Mouse (Mus musculus) left cerebral cortex, adult 11 months (tissue): ENCODE data around the gene Map2.

Experiments
- DNase-seq: peaks from one replicate; pipeline ENCODE4 v3.0.0; 2022; ENCODE audit warnings: low spot score

Gene Map2

DNA sequence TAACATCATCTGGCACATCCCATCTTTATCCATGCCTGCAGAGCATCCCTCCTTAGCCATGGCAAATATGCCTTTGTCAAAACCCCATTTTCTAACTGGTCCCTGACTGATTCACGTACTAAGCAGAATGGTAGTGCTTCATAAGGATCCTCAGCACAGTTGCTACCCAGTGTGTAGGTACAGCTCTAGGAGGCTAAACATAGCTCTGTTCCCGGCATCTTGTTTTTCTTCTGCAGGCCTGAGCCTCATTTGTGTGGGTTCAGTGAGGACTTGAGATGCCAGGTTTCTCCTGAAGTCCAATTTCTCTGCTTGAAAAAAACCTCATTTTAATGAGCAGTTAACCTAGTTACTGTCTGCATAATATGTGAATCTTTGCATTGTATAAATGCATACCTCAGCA, 30.4 kb downstream of the Map2 start:
- no peak for DNase-seq

DNA sequence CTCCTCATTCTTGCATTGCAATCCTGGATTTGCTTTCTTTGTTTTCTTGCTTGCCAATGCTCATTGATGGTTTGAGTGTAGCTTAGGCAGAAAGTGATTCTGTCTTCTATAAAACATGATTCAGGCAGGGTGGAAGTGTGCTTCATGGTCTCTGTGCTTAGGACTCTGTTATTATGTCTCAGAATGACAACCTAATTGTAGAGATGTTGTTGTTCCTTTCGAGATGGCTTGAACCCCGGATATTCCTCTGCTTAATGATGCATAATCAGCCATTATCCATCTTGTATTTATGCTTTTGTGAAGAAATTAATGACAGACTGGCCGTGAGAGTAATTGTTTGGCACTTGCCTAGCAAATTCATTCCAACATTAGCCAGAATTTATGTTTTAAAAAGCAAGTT, 31.8 kb downstream of the Map2 start:
- no peak for DNase-seq

DNA sequence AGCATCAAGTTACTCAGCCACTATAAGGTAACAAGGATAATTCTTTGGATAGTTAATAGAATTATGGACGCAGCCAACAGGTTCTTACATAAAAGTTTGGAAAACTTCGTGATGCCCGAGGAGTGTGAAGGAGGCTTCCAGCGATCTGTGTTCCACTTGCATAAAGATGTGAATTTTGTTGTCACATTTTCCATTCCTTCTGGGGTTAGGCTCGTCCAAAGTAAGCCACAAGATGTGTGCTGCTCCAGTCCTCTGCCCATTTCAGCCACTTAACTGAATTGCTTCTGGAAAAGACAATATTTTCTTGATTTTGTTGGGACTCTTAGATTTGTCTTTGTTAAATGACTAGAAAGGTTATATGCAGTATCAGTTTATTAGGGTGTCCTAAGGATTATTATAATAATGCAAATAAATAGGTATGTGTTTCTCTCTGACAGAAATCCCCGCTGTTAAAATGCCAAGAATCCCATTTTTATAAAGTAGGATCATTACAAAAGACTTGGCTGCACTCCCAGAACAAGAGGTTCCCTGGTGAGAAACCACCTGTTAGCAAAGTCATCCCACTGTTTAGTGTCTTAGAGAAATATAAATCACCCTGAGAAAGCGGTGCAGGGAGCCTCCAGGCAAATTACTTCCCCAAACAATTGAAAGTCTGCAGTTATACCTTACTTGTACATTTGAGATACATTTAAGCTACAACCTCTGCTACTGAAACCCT, 36.2 kb downstream of the Map2 start:
- no peak for DNase-seq

DNA sequence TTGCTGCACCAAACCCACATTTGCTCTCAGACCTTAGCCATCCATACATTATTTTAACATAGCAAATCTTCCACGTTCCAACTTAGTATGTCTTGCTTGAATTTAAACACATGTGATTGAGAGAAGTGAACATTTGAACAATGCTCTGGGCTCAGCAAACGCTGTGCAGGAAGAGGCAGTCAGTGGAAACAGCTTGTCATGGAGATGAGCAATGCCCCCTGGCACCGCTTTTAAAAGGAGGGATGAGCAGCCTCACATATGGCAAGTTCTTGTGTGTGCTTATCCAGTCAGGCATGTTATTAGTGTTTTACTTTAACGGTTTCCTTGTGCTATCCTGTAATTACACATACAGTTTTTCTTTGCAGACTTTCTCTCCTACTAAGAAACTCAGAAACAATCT, 46.4 kb downstream of the Map2 start:
- DNase-seq = no peak

DNA sequence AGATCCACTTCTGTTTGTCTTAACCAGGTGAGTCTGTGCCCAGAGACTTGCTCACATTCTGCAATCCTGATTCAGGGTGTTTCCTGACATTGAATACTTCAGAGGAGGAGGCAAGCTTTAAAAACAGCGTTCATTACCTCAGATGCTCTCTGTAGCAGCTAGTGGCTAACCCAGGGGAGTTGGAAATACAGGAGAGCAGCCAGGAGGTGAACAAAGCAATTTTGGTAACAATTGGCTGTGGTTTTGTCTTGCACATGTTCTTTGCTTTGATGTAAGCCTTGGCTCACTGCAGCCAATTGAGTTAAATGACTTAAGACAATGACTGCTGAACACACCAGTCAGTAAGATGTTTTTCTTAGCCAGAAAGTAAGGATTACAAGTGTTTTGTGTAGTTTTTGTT, 48.3 kb downstream of the Map2 start:
- no peak for DNase-seq

DNA sequence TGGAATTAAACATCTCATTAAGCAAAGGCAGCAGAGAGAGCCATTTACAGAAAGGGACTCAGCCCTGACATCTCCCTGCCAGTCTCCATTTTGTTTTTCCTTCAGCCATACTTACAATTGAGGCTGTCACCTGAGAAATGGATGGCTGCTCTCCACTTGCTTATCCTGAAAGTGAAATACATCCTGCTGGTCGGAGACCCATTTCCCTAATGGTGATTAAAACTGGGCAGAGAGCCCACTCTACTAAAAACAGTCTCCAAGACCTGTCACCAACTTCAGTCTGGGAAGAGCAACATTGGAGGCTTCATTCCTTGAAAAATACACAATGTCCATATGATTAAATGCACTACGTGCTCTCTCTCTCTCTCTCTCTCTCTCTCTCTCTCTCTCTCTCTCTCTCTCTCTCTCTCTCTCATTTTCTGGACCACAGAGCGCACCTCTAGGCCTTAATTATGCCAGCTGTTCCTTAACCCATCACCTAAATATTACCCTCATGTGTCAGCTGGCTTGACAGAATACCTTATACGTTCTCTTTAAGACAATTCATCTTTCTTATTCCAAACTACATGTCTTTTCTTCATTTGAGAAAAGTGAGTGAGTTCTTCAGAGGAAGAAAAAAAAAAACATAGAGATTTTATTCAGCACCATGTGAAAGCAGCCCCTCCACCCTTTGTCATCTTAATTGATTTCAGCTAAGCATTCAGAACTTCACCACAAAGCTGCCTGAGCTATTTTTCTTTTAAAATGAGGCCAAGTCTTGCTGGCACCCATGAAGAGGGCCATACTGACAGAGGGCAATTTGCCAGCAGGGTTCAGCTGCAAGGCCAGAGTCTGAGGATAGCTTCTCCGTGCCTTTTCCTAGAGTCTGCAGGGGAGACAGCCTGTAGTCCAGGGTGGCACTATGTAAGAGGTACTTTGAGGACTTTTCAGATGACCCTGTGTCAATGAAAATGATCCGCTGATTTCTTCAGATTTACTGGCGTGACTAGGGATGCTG, 51.6 kb downstream of the Map2 start:
- DNase-seq = no peak

DNA sequence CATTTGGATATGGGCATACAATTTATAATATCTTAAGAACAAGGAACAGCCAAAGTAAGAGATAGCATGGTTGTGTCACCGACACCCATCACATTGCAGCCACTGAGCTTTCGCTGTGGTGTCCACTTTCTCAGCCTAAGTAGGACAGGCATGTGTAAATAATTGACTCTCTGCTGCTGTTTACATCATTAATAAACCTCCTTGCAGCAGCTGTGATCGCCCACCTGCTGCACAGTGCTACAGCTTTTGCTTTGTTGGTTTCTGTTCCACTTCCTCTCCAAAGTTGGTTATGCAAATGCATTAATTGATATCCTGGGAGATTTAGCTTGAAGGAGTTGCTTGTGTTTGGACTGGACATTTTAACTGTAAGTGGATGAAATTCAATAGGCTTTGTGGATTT, 53.1 kb downstream of the Map2 start:
- DNase-seq = no peak

DNA sequence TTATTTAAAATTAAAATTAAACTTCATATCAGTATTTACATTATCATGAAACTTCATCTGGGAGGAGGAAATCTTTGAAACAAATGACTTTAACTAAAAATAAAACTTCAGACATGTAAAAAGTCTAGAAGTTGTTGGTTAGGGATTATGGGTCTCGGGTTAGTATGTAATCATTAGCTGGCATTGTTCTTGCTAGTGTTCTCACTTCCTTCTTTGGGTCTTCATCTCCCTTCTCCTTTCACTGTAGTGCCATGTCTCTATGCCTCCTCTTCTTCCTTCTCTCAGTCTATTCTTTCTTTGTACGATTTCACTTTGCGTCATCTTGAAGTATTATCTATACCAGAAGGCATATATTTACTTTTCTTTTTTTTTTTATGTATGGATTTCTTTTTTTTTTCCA, 55.3 kb downstream of the Map2 start:
- DNase-seq = no peak

DNA sequence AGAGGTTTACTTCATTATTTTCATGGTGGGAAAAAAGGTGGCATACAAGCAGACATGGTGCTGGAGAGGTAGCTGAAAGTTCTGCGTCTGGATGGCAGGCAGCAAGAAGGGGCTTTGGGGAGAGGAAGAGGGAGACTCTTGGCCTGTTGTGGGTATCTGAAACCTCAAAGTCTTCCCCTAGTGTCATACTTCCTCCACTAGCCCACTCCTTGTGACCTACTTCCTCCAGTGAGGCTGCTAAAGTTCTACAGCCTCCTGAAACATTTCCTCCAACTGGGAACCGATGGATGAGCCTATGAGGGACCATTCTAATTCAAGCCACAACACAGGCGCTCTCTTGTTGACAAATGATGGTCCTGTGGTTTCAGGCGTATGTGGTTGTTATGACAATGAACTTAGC, 56.9 kb downstream of the Map2 start:
- no peak for DNase-seq

DNA sequence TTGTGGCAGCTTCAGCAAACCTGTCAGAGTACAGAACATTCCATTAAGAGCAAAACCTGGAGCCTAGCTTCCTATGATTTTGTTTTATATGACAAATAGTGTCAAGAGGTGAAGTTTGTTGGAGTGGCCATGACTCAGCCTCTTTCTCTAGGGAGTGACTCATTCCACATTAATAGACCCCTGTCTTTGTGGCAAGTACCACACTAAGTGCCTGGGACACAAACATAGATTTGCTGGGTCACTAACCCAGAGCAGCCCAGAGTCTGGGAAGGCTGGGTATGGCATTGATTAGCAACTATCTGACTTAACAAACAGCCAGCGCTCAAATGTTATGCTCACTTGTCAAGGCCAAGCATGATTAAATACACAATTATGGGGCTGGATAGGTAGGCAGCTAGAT, 69.8 kb downstream of the Map2 start:
- DNase-seq = no peak

DNA sequence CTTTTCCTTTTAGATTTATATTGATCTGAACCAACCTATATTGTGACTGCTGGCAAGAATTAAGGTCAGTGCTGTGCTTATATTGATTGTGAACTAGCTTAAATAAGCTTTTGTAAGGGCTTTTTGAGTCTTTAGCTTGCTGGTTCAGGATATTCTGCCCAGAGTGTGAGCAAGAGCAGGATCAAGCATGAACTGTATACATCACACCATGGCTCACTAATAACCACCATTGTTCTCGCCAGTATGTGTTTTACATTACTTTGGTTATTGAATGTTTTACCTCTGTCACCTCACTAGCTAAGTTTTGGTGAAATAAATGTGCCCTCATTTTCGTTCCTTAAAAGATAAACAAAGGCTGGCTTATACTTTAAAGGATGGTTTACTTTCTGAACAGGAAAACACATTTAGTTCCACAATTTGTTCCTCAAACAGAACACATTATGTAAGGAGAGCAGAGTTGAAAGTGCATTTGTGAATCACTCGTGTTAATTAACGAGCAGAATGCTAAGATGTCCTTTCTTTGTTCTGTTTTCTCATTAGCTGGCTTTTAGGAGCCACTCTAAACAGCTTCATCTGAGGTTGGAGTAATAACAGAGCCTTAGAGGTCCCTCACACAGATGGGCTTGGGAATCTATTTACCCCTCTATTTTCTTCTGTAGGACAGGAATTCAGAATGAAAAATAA, 76.7 kb downstream of the Map2 start:
- no peak for DNase-seq

DNA sequence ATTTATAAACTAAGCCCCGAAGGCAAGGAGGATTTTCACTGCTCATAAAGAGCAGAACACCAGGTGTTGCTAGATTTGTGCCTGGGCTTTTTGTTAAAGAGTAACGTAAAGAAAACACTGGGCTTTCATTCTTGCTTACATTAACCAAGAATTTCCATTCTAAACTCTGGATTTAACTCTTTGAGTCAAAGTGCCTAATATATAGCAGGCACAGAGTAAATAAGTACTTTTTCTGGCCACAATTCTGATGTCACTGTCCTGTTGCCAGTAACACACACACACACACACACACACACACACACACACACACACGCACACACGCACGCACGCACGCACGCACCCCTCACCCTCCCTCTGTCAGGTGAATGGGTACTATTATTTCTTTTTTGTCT, 77.3 kb downstream of the Map2 start:
- no peak for DNase-seq

DNA sequence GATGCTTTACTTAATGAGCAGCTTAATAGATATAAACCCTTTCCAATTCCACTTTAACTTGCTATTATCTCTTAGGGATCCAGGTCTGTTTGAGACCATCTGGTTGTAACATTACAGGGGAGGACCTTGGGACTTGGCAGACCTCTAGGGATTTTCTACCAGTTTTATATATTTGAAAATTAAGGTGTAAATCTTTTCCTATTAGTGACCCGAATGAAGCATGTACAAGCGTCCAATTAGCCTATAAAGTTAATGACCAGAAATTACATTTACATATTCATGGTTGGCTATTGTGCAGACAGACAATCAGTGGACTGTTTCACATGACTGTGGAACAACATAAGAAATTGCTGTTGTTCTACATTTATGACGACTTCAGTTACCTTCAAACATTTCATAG, 88.1 kb downstream of the Map2 start:
- no peak for DNase-seq

DNA sequence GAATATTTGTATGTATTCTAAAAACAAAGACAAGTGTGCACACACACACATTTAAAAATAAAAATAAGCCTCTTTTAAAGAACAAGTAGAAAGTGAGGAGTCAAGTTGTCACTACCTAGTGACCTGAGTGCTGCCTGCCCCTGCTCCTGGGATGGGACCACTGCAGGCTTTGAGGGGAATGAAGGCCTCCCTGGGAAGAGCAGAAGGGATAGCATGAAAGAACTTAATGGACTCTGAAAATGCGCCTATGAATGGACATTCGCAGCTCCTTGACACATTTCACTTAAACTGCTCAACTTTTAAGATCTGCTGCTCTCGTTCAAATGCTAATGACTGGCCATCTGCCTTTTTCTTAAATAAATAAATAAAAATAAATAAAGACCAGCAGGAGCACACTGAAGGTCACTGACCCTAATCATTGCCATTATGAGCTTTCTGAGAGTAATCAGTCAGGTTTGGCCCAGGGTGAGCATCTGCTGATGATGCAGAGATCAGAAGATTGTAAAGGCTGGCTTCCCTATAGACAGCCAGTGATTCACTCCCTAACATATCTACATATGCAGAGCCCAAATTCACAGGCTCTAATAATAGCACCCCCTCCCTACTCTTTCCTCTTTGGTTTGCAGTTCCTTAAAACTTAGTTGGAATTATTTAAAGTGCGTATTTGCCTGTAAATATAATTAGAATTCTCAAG, 91.3 kb downstream of the Map2 start:
- DNase-seq = no peak

DNA sequence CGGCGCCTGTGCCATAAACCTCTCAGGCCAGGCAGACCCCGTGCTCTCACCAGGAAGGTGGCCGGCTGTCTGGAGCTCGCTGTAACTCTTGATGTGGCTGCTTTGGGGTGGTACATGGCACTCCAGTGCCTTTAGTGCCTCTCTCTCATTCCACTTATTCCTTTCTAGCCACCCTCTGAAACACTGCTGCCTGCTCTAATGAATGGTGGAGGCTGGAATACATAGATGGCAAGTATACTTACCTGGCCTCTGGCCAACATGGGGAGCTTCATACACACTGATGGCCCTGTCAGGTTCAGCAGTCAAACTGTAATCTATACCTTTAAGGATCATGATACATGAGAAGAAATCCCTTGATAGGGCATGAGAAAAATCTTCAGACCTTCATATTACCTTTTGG, 102.6 kb downstream of the Map2 start:
- no peak for DNase-seq

DNA sequence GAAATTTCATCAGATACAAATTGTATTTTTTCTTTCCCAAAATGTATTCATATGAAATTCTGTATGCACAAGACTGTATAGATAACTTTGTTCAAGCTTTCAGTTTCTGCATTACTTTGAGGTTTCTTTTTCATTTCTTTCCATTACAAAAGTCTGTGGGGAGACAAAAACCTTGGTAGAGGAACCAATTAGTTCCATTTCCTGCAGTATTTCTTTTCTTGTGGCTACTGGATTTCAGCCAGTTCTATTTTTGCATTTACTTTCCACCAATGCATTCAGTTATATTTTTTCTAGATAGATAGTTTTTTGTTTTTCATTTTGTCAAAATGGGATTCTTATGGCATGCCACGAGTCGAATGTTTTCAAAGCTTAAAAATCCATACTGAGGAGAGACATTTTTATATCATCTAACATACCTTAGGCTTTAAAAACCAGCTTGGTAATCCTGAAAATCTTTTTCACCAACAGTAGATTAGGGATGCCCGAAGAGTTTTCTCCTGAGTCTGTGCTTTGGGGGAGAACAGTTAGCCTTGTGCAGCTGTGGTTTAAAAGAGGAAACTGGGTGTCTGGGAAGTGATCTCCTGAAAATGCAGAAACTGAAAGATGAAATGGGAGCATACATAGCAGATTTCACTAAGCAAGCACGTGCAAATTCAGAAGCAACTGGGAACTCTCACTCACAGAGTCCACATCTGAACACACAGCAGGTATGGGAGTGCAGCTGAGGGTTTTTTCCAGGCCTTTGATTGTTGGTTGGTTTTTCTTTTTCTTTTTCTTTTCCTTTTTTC, 104.3 kb downstream of the Map2 start:
- DNase-seq = no peak

DNA sequence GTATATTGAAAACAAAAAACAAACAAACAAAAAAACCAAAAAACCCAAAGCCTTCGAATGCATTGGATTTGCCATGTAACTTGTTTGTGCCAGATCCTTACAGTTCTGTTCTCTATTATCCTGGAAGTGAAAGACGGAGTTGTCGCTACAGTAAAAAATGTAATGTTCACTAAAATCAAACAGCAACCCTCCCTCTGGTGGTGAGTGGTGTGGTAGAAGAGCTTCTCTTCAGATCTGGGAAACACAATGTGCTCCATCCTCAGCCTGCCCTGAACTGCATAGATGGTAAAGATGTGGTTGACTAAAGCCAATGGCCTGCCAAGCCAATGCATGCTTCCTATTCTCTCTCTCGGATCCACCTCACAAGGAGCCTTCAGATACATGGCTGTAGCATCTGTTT, 105.1 kb downstream of the Map2 start:
- no peak for DNase-seq

DNA sequence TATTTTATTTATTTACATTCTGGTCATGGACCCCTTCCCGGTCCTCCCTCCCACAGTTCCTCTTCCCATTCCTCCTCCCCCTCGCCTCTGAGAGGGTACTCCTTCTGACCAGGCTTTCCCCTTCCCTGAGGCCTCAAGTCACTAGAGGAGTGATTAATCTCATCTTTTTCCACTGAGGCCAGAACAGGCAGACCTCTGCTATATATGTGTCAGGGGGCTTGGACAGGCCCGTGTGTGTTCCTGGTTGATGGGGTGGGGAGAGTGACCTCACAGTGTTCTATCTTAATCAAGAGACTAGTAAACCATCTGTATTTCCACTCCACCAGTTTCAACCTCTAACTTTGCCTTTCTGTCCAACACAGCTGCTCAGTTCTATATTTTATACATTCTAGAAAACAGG, 107.4 kb downstream of the Map2 start:
- no peak for DNase-seq

DNA sequence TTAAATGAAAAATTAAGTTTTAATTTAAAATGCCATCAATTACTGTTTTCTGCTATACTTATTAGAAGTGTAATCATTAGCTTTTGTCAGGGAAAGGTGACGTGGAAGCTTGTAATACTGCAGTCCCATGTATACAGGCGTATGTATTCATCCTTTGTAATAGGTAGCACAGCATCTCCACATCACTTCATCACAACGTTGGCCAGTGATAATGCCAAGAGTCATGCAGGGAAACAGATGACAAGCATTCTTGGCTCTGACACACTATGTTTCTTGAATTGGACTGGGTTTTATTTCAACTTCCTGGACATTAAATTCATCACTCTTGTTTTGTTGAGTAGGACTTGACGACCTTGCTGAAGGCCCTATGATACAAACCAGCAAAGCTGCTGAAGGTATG, 113.9 kb downstream of the Map2 start:
- DNase-seq = no peak

DNA sequence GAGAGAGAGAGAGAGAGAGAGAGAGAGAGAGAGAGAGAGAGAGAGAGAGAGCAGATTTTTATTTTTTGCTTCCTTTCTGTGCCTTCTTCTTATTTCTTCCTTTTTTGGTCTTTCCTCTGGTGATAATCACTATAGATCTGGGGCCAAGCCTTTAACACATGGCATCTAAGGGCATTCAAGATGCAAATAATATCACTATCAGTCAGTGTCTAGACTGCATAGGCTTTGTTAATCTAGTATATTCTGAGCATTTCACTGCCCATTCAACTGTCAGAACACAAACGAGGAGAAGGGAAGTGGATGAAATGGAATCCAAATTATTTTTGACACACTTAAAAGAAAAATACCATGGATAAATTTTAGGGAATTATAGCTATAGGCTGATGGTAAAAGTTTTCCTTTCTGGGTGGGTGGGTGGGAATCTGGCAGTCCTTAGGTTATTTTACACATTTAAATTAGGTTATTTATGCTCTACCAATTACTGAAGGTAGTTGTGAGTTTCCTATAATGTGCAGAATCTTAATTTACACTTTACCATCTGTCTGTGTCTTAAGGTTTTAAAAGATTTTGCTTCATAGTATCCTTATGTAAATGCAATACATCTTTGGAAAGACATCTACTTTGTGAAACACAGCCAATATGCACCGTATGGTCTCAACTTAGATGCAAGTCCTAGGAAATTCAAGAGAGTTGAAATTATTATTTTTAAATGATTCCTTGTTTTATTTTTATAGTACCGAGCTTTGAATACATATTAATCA, 117.2 kb downstream of the Map2 start:
- no peak for DNase-seq

DNA sequence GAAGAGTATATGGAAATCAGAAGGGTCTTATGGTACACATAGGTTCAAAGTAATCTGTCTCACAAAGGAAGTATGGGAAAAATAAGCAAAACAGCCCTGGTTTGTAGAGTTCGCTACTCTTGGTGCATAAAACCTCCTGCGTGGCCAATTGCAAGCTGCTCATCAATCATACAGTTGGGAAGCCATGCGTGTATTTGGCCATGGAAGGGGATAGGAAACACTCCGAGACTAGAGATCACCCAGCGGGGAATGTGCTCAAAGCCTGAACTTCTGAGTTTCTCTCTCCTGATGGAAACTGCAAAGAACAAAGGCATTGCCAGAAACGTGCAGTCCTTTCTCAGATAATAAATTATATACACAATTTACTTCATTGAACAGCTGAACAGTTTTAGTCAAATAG, 124.3 kb downstream of the Map2 start:
- no peak for DNase-seq
